Mouse (Mus musculus): ENCODE data around the gene Csf1.

DNA sequence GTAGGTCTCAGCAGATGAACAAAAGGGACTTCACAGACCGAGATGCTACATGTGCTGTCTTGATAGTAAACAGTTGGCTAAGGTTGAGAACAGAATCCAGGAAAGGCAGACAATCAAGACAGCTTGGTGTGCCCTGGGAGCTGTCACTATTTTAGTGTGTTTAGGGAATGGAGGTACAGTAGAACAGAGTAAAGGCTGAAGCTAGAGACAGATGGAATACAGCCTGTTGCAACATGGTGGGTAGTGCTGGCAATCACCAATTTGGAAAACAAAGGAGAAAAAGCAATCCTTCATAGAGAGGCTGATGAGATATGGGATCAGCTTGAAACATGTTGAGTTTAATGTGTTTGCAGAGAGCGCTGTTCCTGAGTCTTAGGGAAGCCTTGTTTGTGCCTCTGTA lies 59.6 kb downstream of the Csf1 start:
- no peak for TF ChIP-seq CTCF (IDR thresholded peaks at IDR 0.05; ENCODE audit: low read depth)
- TF ChIP-seq EP300 (optimal IDR thresholded peaks at IDR 0.05): no peak
